Mouse (Mus musculus): ENCODE measurements at regions not wholly inside any gene's neighbourhood (a gene's known extent, or its start where the extent isn't known, plus 50 kb on each side); places are given as distances from the start of the nearest gene placed in this dataset.

- no peak for DNase-seq
Observed at GRCm38 (mm10) chr13:102594201-102594600, 99.2 kb upstream of the Cd180 start.

GRCm38 (mm10) chr13:102595602-102596001 lies 97.8 kb upstream of the Cd180 start:
- no peak for DNase-seq

DNA sequence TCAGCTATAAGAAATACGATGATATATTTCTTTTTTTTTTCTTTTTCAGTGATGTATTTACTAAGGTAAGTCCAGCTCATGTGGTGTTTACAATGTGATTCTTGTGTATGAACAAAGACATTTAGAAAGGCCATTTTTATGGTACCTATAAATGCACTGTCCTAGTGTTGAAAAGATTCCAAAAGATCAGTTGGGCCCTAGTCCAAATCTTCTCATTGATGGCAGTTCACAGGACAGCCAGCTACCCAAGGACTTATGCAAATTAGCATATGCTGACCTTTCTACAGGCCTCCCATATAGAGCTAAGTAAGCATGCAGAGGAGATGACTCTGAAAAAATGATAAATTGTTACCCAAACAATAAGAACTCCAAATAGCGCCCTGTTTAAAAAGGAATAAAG lies 97.3 kb upstream of the Cd180 start:
- DNase-seq = no peak

GRCm38 (mm10) chr13:102598181-102598580 lies 95.2 kb upstream of the Cd180 start:
- no peak for DNase-seq

GRCm38 (mm10) chr13:102599602-102600001 lies 93.8 kb upstream of the Cd180 start:
- no peak for DNase-seq

GRCm38 (mm10) chr13:102600026-102600425 lies 93.3 kb upstream of the Cd180 start:
- no peak for DNase-seq

DNA sequence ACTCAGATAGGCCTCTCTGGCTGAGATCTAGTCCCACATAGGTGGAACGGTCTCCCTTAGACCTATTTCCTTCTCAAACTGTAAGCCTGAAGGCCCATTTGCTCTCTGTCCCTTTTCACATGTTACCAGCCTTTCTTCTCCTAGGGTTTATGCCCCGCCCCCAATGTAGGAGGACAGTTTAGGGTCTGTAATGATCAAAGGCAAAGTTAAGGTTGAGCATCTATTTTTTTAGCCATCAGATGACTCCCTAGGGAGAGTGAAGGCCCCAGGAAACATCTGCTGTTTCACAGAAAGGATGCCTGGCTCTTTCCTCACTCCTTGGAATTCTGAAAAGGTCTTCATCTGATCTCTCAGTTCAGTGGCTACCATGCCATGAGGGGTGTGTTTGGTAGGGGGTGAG lies 68.9 kb upstream of the Cd180 start:
- no peak for DNase-seq

GRCm38 (mm10) chr13:102625171-102625835 lies 68.1 kb upstream of the Cd180 start:
- no peak for DNase-seq

GRCm38 (mm10) chr13:102625836-102626340 lies 67.5 kb upstream of the Cd180 start:
- no peak for DNase-seq

GRCm38 (mm10) chr13:102627786-102628185 lies 65.6 kb upstream of the Cd180 start:
- no peak for DNase-seq

DNA sequence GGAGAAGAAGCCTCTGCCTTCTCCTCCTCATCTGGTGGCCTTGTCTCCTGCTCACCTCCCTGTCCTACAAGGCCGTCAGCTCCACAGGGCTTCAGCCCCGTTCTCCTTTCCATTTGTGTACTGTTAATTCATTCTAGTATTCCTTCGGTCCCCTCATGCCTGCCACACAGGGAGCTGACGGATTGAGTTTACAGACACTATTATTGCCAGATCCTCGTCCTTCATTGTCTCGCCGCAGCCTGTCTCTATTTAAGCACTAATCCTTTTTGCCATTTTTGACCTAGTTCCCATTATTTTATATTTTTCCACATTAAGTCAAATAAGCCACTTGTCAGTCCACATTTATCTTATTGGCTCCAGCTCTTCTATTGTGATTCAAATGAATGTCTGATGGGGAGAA lies 64.2 kb upstream of the Cd180 start:
- DNase-seq = no peak

- no peak for DNase-seq
Observed at GRCm38 (mm10) chr13:102634236-102634957, 59.0 kb upstream of the Cd180 start.

DNA sequence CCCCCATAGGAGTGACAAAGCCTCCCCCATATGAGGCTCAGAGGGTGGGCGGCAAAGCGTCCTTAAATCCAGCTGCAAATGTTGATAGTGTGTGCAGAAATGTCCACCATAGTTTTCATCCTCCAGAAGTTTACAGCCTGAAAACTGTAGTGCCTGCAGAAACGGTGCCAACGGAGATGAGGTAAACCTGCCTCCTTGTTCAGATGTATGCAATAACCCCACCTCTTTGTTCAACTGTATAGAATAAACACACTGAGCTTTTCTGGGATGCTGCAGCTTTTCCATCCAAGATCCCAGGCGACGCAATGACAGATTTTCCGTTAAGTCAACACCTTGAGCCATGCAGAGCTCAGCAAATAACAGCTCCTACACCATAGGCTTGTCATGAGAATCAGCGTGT lies 57.3 kb upstream of the Cd180 start:
- no peak for DNase-seq

DNA sequence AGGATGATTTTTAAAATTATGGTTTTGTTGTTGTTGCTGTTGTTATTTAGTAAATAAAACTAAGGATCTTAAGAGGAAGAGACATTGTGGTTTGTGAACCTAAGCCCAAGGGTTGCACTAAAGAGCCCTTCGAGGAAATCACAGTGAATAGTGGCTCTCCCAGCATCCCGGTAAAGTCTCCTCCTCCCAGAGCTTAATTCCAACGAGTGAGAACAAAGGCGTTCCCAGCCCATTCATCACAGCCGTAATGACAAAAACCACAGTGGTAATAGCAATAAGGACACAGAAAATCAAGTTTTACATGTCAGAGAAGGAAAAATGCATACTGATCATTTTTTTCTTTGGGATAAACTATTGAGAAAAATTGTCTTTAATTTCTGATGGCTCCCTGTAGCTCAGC lies 56.3 kb upstream of the Cd180 start:
- DNase-seq = no peak

DNA sequence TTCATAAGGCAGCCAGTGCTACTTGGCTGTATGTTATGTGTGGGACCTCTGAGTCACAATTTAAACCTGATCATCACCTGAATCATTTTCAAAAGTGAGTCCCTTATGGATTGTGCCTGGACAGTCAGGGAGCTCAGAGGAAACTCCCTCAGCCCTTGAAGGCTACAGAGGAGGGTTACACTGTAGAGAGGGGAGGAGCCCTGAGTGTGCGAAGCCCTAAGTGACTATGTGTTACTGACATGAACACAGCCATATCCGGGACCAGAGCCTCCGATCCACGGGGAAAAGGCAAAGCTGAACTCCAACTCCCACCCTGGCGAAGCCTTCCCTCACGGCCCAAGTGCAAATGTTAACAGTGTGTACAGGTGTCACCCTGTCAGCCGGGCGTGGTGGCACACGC lies 53.7 kb upstream of the Cd180 start:
- no peak for DNase-seq

DNA sequence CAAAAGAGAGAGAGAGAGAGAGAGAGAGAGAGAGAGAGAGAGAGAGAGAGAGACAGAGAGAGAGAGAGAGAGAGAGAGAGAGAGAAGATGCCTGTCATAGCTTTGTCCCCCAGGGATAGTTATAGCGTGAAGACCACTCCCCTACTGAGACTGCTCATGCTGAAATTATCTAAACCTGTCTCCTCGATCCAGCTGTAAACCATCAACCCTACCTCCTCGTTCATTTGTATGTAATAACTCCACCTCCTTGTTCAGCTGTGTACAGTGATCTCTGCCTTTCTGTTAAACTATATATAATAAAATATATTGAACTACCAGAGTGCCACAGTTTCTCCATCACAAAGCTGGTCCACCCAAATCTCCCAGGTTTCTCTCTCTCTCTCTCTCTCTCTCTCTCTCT lies 53.2 kb upstream of the Cd180 start:
- no peak for DNase-seq
